24 mouse cellular contexts compared by ENCODE assay signal in the genomic region with DNA sequence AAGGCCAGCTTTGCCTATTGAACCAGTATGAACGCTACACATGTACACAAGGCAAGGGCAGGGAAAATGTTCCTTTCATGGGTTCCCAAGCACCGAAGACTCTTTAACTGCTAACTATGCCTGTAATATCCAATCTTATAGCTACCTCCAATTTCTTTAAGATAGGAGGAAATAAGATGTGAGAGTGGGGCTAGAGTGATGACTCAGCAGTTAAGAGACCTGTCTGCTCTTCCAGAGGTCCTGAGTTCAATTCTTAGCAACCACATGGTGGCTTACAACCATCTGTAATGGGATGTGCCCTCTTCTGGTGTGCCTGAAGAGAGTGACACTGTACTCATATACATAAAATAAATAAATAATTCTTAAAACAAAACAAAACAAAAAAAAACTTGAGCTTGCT. TPM values are rescaled to one million over a fixed set of nuclear protein-coding genes. Genes with fewer than 3 reads are reported as not detected.
A peak's percentile ranks its signal among the peaks of the same experiment; 100 is the strongest.
DNase-seq lines count a peak whose midpoint lies in the region; ATAC-seq and TF ChIP-seq lines count a peak whose summit lies in the region.
"Had no signal": no experiment of that assay in that cellular context is flagged by ENCODE, and none has a peak within 500 bp of the region (broad histone marks: within the 10 kb centered on the region; RNA-seq: fewer than 3 reads in every experiment).

No protein-coding gene starts in this region.

- H3K4me1 ChIP-seq in midbrain, embryonic 11.5 days (ENCODE audit: control insufficient read depth, insufficient read depth, low read length): no peaks in the 10 kb centered on the region
- no peaks in the 10 kb centered on the region for H3K4me1 ChIP-seq in midbrain, embryonic 14.5 days (ENCODE audit: control insufficient read depth, insufficient read depth, low read length)
- no peaks in the 10 kb centered on the region for H3K4me1 ChIP-seq in CH12.LX (ENCODE audit: control insufficient read depth in 1 of 2, insufficient read depth in 2 of 2)
- no peaks in the 10 kb centered on the region for H3K4me1 ChIP-seq in ES-E14 (ENCODE audit: control insufficient read depth in 2 of 2, insufficient read depth in 2 of 2, low read length in 2 of 2, poor library complexity in 1 of 2)
- no peaks in the 10 kb centered on the region for H3K4me1 ChIP-seq in MEL (ENCODE audit: control insufficient read depth in 1 of 2, insufficient read depth in 2 of 2, low read length in 2 of 2)

- TF ChIP-seq POLR2A in CH12.LX (IDR thresholded peaks at IDR 0.05; ENCODE audit: low read depth, low read length): no peak
- TF ChIP-seq POLR2A in MEL (IDR thresholded peaks at IDR 0.05; ENCODE audit: control insufficient read depth in 1 of 2, insufficient read depth in 1 of 2, low read depth in 1 of 2, low read length in 2 of 2, poor library complexity in 1 of 2): no peak

- TF ChIP-seq RAD21 in CH12.LX (IDR thresholded peaks at IDR 0.05; ENCODE audit: low read depth, low read length): no peak
- no peak for TF ChIP-seq RAD21 in MEL (IDR thresholded peaks at IDR 0.05; ENCODE audit: low read depth, low read length)

- ATAC-seq in midbrain, embryonic 11.5 days (ENCODE audit: low FRiP score): no peak
- no peak for ATAC-seq in midbrain, embryonic 14.5 days (ENCODE audit: low FRiP score, low TSS enrichment)
- no peak for ATAC-seq in frontal cortex, adult (ENCODE audit: low TSS enrichment)
- ATAC-seq: activated CD4-positive, CD25-positive, alpha-beta regulatory T cell, adult 4 months; CD4-positive, CD25-positive, alpha-beta regulatory T cell, adult 4 months; Patski had no signal

- no peaks in the 10 kb centered on the region for H3K36me3 ChIP-seq in midbrain, embryonic 11.5 days (ENCODE audit: control insufficient read depth, insufficient read depth, low read length)
- H3K36me3 ChIP-seq in midbrain, embryonic 14.5 days (ENCODE audit: control insufficient read depth, insufficient read depth, low read length): no peaks in the 10 kb centered on the region
- H3K36me3 ChIP-seq in CH12.LX (replicated peaks in 1 of 2; ENCODE audit: control insufficient read depth in 1 of 2, insufficient read depth in 1 of 2, low read length in 1 of 2) (no peaks in the 10 kb centered on the region), ES-E14 (ENCODE audit: control insufficient read depth, insufficient read depth, low read length, poor library complexity, severe bottlenecking) (no peaks in the 10 kb centered on the region), MEL (ENCODE audit: control insufficient read depth in 1 of 2, insufficient read depth in 2 of 2, low read length in 2 of 2) (peaks cover 0 to 2% of the 10 kb centered on the region in 2 experiments; a peak in 1 of 4 replicates)
- H3K36me3 ChIP-seq: G1E had no signal

- TF ChIP-seq CTCF in CH12.LX (conservative IDR thresholded peaks at IDR 0.05 in 1 of 2, IDR thresholded peaks at IDR 0.05 in 1 of 2; ENCODE audit: low read depth in 2 of 2, low read length in 2 of 2): no peak
- no peak for TF ChIP-seq CTCF in MEL (IDR thresholded peaks at IDR 0.05 in 2 of 3, conservative IDR thresholded peaks at IDR 0.05 in 1 of 3; ENCODE audit: control insufficient read depth in 1 of 3, insufficient read depth in 1 of 3, low read depth in 2 of 3, low read length in 3 of 3, poor library complexity in 1 of 3, severe bottlenecking in 1 of 3)

- no peak overlapping the region for H3K9ac ChIP-seq in midbrain, embryonic 11.5 days (ENCODE audit: low read length)
- no peak overlapping the region for H3K9ac ChIP-seq in midbrain, embryonic 14.5 days (replicated peaks; ENCODE audit: low read length)
- H3K9ac ChIP-seq in CH12.LX (ENCODE audit: insufficient read depth, low read depth) (no peak overlapping the region), ES-E14 (ENCODE audit: insufficient read depth, low read depth, low read length, poor library complexity, severe bottlenecking) (no peak overlapping the region), MEL (ENCODE audit: control insufficient read depth, low read depth, low read length, poor library complexity, severe bottlenecking) (no peak overlapping the region)

- intact Hi-C loops in left cerebral cortex, postnatal 36 days (cut with DNase I): no loop called here

- TF ChIP-seq EP300 in CH12.LX (IDR thresholded peaks at IDR 0.05; ENCODE audit: low read length) (no peak), MEL (IDR thresholded peaks at IDR 0.05; ENCODE audit: low read depth in 1 of 2, low read length in 2 of 2) (no peak)

- H3K79me2 ChIP-seq in CH12.LX (replicated peaks; ENCODE audit: control insufficient read depth, extremely low read depth, insufficient read depth, poor library complexity, severe bottlenecking): no peaks in the 10 kb centered on the region
- no peaks in the 10 kb centered on the region for H3K79me2 ChIP-seq in MEL (ENCODE audit: control insufficient read depth, insufficient read depth, low read length, poor library complexity)

- no peaks in the 10 kb centered on the region for H3K9me3 ChIP-seq in midbrain, embryonic 11.5 days (ENCODE audit: control insufficient read depth, low read length)
- no peaks in the 10 kb centered on the region for H3K9me3 ChIP-seq in midbrain, embryonic 14.5 days (ENCODE audit: control insufficient read depth, low read length)
- H3K9me3 ChIP-seq in CH12.LX (replicated peaks; ENCODE audit: low read length): no peaks in the 10 kb centered on the region
- no peaks in the 10 kb centered on the region for H3K9me3 ChIP-seq in ES-E14 (ENCODE audit: control insufficient read depth, insufficient read depth, low read depth, low read length)
- no peaks in the 10 kb centered on the region for H3K9me3 ChIP-seq in MEL (replicated peaks; ENCODE audit: insufficient read depth, low read length)
- H3K9me3 ChIP-seq: G1E had no signal

- dilution Hi-C loops in CH12.LX (cut with MboI; ENCODE audit: extremely low pct_ligation_motif_present, extremely low pct_unique_long_range_greater_than_20kb, low sequenced_read_pairs): no loop called here

- H3K27me3 ChIP-seq in midbrain, embryonic 11.5 days (ENCODE audit: control insufficient read depth, insufficient read depth, low read length): no peaks in the 10 kb centered on the region
- no peaks in the 10 kb centered on the region for H3K27me3 ChIP-seq in midbrain, embryonic 14.5 days (ENCODE audit: control insufficient read depth, insufficient read depth, low read length)
- no peaks in the 10 kb centered on the region for H3K27me3 ChIP-seq in CH12.LX (replicated peaks)
- no peaks in the 10 kb centered on the region for H3K27me3 ChIP-seq in MEL (ENCODE audit: control insufficient read depth in 1 of 2, insufficient read depth in 2 of 2, low read length in 2 of 2)
- H3K27me3 ChIP-seq: Patski had no signal

- no peak overlapping the region for H3K27ac ChIP-seq in midbrain, embryonic 11.5 days (ENCODE audit: low read depth, low read length)
- no peak overlapping the region for H3K27ac ChIP-seq in midbrain, embryonic 14.5 days (replicated peaks; ENCODE audit: low read depth, low read length)
- no peak overlapping the region for H3K27ac ChIP-seq in CH12.LX (ENCODE audit: insufficient read depth, low read depth)
- no peak overlapping the region for H3K27ac ChIP-seq in ES-E14 (ENCODE audit: insufficient read depth, low read depth, low read length, poor library complexity, severe bottlenecking)
- H3K27ac ChIP-seq in MEL (ENCODE audit: control insufficient read depth, low read depth, low read length): no peak overlapping the region

- no peak overlapping the region for H3K4me2 ChIP-seq in midbrain, embryonic 11.5 days
- H3K4me2 ChIP-seq in midbrain, embryonic 14.5 days (ENCODE audit: low read length): no peak overlapping the region
- no peak overlapping the region for H3K4me2 ChIP-seq in CH12.LX (ENCODE audit: insufficient read depth, low read depth, poor library complexity, severe bottlenecking)

- WGBS in midbrain, embryonic 11.5 days: 91% methylated on average over 2 of the region's 2 CpGs
- WGBS in midbrain, embryonic 14.5 days: 99% methylated on average over 2 of the region's 2 CpGs

- DNase-seq in midbrain, embryonic 11.5 days (ENCODE audit: low spot score, missing footprints): peak; percentile 28
- DNase-seq in midbrain, embryonic 14.5 days: no peak
- DNase-seq in CH12.LX (ENCODE audit: extremely low read depth) (no peak), ES-E14 (ENCODE audit: low read depth, low spot score) (no peak), MEL (ENCODE audit: low read depth, low spot score) (no peak)
- no peak for DNase-seq in left cerebral cortex, postnatal 36 days (ENCODE audit: low spot score in 2 of 2)
- no peak for DNase-seq in cerebellum, postnatal 10 days
- DNase-seq: adrenal gland, adult 2 months; adrenal gland, adult 8-10 months; adrenal gland, postnatal 10 days; adrenal gland, postnatal 14 days; adrenal gland, postnatal 25 days; adrenal gland, postnatal 36 days; B cell, adult 2 months; cerebellum, adult 11 months; cerebellum, adult 11-12 months; cerebellum, adult 18-20 months; cerebellum, adult 2 months; cerebellum, adult 8-10 months had no signal

- in situ Hi-C loops in CH12.LX (cut with MboI; ENCODE audit: low pct_ligation_motif_present, low pct_unique_long_range_greater_than_20kb, low sequenced_read_pairs): no loop called here
- in situ Hi-C loops in ES-E14 (cut with MboI; ENCODE audit: low sequenced_read_pairs in 2 of 2, unreplicated experiment in 2 of 2): no loop called here

- no peak overlapping the region for H3K4me3 ChIP-seq in midbrain, embryonic 11.5 days (ENCODE audit: low read depth, low read length)
- no peak overlapping the region for H3K4me3 ChIP-seq in midbrain, embryonic 14.5 days (replicated peaks; ENCODE audit: low read depth, low read length)
- H3K4me3 ChIP-seq in CH12.LX (replicated peaks in 1 of 3; ENCODE audit: low read depth in 2 of 3, low read length in 2 of 3, poor library complexity in 1 of 3) (no peak overlapping the region), ES-E14 (ENCODE audit: insufficient read depth in 1 of 2, low read depth in 1 of 2, low read length in 2 of 2, poor library complexity in 1 of 2, severe bottlenecking in 1 of 2) (no peak overlapping the region), MEL (ENCODE audit: control insufficient read depth in 1 of 2, insufficient read depth in 1 of 2, low read depth in 2 of 2, low read length in 2 of 2) (no peak overlapping the region)

TF ChIP-seq in CH12.LX, 34 proteins besides CTCF, POLR2A, EP300 and RAD21 (continues in another document):
- TF ChIP-seq SIN3A (IDR thresholded peaks at IDR 0.05; ENCODE audit: low read length): no peak

TF ChIP-seq in MEL, 35 proteins besides CTCF, POLR2A, EP300 and RAD21 (continues in another document):
- TF ChIP-seq GATA1 (IDR thresholded peaks at IDR 0.05; ENCODE audit: low read depth, low read length): no peak

RNA-seq across cellular contexts. Expression of a gene that starts 17.2 kb away (rescaled TPM):
- 13.4 and 15.8 TPM in 2 replicates for polyA plus RNA-seq in midbrain, embryonic 11.5 days (2014; fragmentation: Nextera tagmentation; extraction: Ambion mirVana)
- polyA plus RNA-seq in midbrain, embryonic 14.5 days (2014; fragmentation: Nextera tagmentation; extraction: Ambion mirVana): 23.5 and 24.8 TPM in 2 replicates
- 10.6 and 15.8 TPM in 2 replicates for total RNA-seq in CH12.LX (2012; rRNA removed)
- total RNA-seq in CH12.LX (2014; rRNA removed): 18.2 and 19.2 TPM in 2 replicates
- 9.3 and 11.1 TPM in 2 replicates for polyA plus RNA-seq in CH12.LX (2012; ENCODE audit: insufficient read length, low read depth)
- 10.4 and 11.2 TPM in 2 replicates for total RNA-seq in ES-E14 (2012; rRNA removed)
- total RNA-seq in MEL (2012; rRNA removed): 7.2 and 8.2 TPM in 2 replicates
- 10 to 100 TPM in 1 of 2 experiments, not detected in 1; 14.3 TPM for polyA plus RNA-seq in MEL (2012; ENCODE audit: insufficient read depth in 1 of 2, insufficient read length in 2 of 2, low read depth in 1 of 2, low replicate concordance in 2 of 2, missing spikeins in 1 of 2)
- 10 to 100 TPM; 87.1 TPM for total RNA-seq in left cerebral cortex, postnatal 36 days (2021)
